Mouse (Mus musculus): ENCODE results near the gene Hoxa7. TPM values are rescaled to one million over a fixed set of nuclear protein-coding genes. Genes with fewer than 3 reads are reported as not detected.

Gene Hoxa7
- total RNA-seq, 2 experiments from 2014 or later: 4.7 to 5.0 TPM

DNA sequence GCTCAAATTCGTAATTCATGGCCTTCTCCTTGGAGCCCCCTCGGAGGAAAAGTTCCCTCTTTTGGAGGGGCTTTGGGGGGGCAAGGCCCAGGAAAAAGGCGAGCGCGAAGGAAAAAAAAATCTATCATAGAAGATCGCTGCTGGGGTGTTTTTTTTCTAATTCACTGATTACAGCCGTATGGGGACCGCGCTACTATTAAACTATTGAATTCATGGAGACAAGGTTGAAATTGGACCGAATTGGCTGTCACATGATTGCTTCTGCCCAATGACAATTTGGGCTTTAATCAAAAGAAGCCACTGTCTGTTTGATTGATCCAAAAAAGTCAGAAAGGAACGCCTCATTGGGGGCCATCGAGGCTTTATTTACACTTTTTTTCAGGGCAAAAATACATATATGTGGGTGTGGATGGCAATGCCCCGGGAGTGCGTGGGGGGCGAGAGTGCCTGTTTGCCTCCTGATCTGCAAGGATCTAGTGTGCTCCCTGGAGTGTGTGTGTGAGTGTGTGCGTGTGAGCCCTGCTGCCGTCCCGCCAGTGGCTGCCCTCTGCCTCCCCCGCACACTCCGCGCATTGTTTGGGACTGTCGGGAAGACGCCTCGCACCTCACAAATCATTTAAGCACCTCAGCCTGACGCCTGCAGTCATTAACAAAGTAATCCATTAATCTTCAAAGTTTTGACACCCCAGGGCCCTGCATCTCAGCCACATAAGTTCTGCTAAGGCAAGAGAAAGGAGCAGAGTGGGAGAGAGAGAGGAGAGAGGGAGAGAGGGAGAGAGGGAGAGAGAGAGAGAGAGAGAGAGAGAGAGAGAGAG lies 56.8 kb downstream of the Hoxa7 start, which contains the start of gene Hoxa2:
Gene Hoxa2 (minus strand): TSS at position 206 of the 815 bp plus-strand sequence.
- no peak for DNase-seq (ENCODE audit: low spot score)

Small RNA genes lying within 50 kb of the gene (microRNA-seq; reads per million reads assigned to microRNA genes)
- 7,538 reads per million, percentile 93 among the genes with 10 or more reads in this experiment for gene Mir196b

Other genes starting within 250 kb of the Hoxa7 start
- 1 to 10 TPM; 3.9 to 4.3 TPM for gene Skap2, start 209.3 kb downstream of the Hoxa7 start, total RNA-seq (2021)
- gene Hoxa1, start 63.5 kb downstream of the Hoxa7 start, total RNA-seq (2021): under 1 TPM in 1 of 2 experiments, not detected in 1; 0.19 TPM
- under 1 TPM; 0.21 to 0.27 TPM for gene Hoxa2, start 57.0 kb downstream of the Hoxa7 start, total RNA-seq (2021)
- not detected for gene 5730596B20Rik, start 44.4 kb downstream of the Hoxa7 start, total RNA-seq (2021)
- 1 to 10 TPM; 2.7 to 2.9 TPM for gene Hoxa4, start 30.1 kb downstream of the Hoxa7 start, total RNA-seq (2021)
- 1 to 10 TPM; 2.0 to 2.1 TPM for gene Hoxa5, start 17.3 kb downstream of the Hoxa7 start, total RNA-seq (2021)
- gene Hoxa6, start 13.1 kb downstream of the Hoxa7 start, total RNA-seq (2021): 1 to 10 TPM; 2.0 to 2.1 TPM
- gene Hoxa3, start 8.5 kb downstream of the Hoxa7 start, total RNA-seq (2021): 1 to 10 TPM; 1.6 to 3.0 TPM
- under 1 TPM in 1 of 2 experiments, not detected in 1; 0.39 TPM for gene Gm28308, start 8.5 kb downstream of the Hoxa7 start, total RNA-seq (2021)
- 1 to 10 TPM; 7.2 to 7.4 TPM for gene Hoxa9, start 9.2 kb upstream of the Hoxa7 start, total RNA-seq (2021)
- 10 to 100 TPM; 13.7 to 15.0 TPM for gene Hoxa10, start 19.0 kb upstream of the Hoxa7 start, total RNA-seq (2021)
- gene Hoxa11, start 24.0 kb upstream of the Hoxa7 start, total RNA-seq (2021): 1 to 10 TPM; 2.1 to 2.9 TPM
- gene Hoxa13, start 39.0 kb upstream of the Hoxa7 start, total RNA-seq (2021): 1 to 10 TPM; 3.7 to 6.0 TPM
- not detected for gene Evx1, start 91.6 kb upstream of the Hoxa7 start, total RNA-seq (2021)

All from gastrocnemius, adult 18-20 months (tissue).